Mouse (Mus musculus) right cerebral cortex, postnatal 36 days (tissue): ENCODE measurements around the gene Ccdc146.
"Not testable (repeated sequence)": the region's sequence is repeated elsewhere in the genome, so short reads cannot be mapped to it uniquely, and the experiment has no call there.

ENCODE experiments used
- DNase-seq, 2 experiments: peaks; one replicate each; pipeline ENCODE4 v3.0.0; 2022; ENCODE audit warnings: low spot score in 2 of 2, mixed read lengths in 1 of 2

Gene Ccdc146

DNA sequence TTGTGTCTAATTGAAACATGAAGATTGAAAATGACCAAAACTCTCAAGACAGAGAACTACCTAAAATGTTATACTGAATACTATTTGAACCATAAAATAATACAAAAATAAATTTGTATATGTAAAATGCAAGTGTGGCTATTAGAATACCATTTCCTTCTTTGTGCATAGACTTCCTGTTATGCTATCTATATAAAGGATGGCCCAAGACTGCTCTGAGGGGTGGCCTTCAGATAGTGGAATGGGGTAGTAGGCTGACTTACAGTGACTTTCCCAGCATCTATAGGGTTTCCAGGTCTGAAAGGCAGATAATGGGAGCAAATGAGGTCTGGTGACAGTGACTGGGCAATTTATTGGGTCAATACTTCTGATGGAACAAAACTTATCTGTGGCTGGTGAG is 37.1 kb downstream of the Ccdc146 start:
- no peak for DNase-seq

GRCm38 (mm10) chr5:21386432-21386831 is 38.0 kb downstream of the Ccdc146 start:
- no peak for DNase-seq

GRCm38 (mm10) chr5:21384976-21385375 is 39.5 kb downstream of the Ccdc146 start:
- DNase-seq = no peak

DNA sequence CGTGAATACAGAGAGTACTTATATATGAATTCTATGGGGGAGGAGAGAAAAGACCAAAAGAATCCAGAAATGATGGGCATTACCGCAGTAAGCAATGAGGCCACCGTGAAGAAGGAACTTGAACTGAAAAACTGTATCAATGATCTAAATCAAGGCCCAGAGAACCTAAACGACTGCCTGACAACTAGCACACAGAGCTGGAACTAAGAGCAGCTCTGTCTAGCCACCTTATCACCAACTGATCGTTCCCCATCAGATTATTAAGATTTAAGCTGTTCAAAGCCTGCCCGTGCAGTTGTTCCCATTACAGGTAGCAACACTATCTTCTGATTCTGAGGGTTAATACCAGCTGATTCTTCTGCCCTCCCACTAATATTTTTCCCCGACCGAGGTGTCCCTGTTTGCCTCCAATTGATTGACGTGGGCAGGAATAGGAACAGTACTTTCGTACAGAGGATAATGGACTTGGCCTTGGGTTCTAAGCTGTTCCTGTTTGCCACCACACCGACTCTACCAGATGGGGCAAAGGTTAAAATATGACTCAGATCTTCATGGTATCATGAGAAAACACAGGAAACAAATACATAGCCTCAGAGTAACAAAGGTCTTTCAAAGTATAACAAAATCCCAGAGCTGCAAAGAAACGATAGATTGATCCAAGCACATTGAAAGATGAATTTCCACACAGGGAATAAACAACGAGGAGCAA is 40.1 kb downstream of the Ccdc146 start:
- no peak for DNase-seq

- no peak for DNase-seq
Observed at GRCm38 (mm10) chr5:21383392-21384251, 40.9 kb downstream of the Ccdc146 start.

DNA sequence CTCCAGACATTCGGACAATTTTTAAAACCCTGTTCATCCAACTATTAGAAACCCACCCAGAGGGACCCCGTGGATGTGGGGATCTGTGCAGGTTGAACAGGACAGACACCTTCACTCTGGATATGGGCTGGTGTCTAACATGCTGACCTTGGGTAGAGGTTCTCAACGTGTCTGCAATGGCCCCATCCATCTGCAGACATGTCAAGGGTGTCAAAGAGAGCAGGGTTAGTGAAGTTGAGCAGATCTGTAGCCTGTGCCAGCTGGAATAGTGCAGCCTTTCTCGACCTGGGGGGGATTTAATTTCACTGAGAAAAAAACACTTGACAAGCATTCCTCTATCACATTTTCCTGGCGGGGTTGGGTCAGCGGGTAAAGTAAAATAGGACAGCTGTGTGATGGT is 41.8 kb downstream of the Ccdc146 start:
- no peak for DNase-seq

DNA sequence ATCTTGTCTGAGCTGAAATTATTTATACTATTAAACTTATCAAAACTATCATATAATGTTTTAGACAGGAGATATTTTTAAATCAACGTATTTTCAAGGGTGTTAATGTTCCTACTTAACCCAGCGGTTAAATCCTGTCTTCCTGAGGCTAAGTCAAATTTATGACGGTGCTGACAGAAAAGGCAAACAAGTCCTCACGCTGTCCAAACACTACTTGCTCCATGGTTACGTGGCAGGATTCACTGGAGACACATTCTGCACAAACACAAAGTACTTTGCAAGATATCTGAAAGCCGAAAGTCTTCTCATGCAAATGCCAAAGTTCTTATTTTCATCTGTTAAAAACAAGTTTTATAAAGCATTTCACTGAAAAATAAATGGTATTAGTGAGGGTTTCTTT is 42.5 kb downstream of the Ccdc146 start:
- no peak for DNase-seq

DNA sequence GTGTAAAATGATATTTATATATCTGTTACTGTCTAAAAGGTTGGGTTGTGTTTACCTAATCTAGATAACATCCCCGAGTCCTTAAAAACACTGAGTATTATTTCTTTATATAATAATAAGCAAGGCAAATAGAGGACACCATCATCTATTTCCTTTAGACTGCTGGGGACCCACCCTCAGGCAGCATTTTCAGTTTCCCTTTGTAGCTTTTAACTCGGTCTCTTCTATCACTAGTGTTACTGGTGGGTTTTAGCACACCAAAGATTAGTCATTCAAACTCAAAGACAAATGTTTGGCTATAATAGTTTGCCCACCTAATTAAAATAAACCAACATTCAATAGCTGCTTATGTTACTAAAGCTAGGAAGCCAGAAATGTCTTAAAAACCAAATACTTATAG is 46.1 kb downstream of the Ccdc146 start:
- DNase-seq = no peak

DNA sequence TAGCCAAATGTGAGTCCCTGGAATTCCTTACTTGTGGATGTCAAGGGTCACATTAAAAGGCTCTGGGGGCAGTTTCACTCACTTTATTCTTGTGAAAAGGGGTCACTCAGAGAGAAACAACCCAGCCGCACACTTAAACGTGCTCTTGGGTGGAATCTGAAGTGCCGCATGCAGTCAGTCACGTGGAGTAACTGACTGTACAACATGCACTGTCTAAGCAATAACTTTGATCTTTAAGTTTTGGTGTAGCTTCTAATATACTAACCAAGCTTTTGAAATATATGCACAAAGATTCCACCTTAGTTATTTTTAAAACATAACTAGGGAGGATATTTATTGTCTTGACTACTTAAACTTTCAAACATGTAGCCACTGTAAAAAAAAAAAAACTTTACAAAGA is 47.5 kb downstream of the Ccdc146 start:
- no peak for DNase-seq

- DNase-seq = no peak
Observed at GRCm38 (mm10) chr5:21373180-21373518, 51.3 kb downstream of the Ccdc146 start.

- DNase-seq = peak in 1 of 2 experiments; percentile 4
Observed at GRCm38 (mm10) chr5:21372493-21373179, 51.8 kb downstream of the Ccdc146 start, which contains the start of gene Fgl2. Gene Fgl2, plus strand, starts transcription at chr5:21372642.

DNA sequence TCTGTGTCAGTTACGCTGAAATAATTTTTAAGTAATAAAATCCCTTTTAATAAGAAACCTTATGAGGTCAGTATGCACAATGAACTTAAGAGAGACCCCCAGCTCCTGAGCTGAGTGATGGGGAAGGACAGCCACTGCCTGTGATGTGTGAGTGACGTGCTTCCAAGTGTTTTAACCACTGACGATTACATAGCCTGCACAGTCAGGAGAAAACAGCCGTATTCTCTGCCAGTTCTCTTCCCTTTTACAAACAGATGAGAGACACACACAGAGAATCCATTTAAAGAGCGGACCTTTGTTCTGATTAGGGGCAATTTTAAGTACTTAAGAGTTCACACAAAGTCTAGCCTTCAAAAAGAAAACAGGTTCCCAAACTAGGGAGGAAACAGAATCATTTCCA is 52.6 kb downstream of the Ccdc146 start:
- DNase-seq = no peak

- no peak for DNase-seq
Observed at GRCm38 (mm10) chr5:21370218-21370947, 54.1 kb downstream of the Ccdc146 start.

GRCm38 (mm10) chr5:21367514-21367913 is 57.0 kb downstream of the Ccdc146 start:
- DNase-seq = no peak

DNA sequence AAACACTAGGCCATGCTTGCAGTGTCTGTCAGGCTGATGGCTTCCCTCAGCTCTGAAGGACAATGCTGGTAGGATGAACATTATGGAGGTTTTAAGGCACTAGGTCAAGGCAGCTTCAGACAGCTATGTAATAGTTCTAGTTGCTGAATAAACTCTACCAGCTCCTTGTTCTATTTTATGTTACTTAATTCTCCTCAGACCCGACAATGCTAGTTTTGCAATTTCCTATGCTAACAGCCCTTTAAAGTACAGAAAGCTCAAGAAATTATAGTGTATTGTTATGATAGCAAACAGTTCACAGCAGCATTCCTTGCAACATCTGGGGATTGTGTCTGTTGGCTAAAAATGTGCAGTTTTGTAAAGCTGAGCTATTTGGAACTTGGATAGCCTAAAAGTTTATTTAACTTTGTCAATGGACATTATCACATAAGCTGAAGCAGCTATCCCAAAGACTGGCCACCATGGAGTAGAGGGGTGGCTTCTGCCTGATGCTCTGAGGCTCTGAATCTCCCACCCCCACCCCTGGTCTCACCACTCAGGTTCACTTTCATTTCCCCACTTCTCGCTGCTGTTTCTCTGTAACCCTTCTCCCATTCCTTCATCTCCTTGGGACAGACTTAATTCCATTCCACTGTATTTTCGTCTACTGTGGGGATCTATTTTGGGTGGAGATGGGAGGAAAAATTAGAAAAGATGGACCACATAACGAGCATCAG is 58.0 kb downstream of the Ccdc146 start:
- DNase-seq = no peak

GRCm38 (mm10) chr5:21363343-21363742 is 61.1 kb downstream of the Ccdc146 start:
- no peak for DNase-seq

DNA sequence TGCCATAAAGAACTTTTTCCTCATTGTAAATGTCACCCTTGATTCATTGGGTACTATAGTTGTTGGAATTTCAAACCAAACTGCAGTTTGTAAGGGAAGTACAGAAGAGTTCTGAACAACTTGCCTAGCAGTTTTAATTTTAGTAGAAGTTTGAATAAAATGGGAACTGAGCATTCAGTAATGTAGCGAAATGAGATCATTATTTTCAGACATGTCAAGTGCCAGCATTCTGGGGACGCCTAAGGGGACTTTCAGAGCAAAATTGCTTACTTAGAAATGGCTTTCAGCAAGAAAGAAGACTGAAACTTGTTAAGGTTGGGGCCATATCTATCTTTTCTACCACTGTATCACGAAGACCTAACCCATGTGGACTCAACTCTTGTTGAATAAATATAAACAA is 65.8 kb downstream of the Ccdc146 start:
- no peak for DNase-seq

DNA sequence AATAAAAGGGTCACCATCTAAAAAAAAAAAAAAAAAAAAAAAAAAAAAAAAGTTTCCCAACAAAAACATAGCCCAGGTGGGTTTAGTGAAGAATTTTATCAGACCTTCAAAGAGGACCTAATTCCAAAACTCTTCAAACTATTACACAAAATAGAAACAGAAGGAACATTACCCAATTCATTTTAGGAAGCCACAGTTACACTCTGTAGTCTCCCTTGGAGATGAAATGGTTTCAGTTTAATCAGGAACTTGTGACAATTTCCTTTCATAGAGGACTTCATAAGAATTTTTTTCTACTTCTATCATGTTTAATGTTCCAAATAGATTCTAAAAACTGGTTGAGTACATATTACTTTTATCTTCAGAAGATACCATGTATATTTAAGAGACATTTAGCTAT is 72.8 kb downstream of the Ccdc146 start:
- DNase-seq = no peak

DNA sequence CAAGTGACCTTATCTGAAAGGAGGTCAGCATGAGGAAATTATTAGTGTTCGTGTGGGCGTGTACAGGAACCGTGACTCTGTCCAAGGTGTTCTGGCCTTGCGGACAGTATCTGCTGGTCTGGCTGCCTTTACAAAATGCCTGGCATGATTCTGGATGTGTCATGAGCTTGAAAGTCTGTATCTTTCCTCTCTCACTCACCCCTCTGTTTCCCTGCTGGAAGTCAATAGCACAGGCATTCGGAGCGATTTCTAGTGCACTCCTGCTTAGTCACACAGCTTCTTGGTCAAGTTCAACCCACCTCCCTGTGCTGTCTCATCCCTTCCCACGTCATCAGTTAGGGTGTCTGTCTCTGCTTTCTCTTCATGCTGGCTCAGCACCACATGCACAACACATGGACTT is 76.1 kb downstream of the Ccdc146 start:
- DNase-seq = no peak

DNA sequence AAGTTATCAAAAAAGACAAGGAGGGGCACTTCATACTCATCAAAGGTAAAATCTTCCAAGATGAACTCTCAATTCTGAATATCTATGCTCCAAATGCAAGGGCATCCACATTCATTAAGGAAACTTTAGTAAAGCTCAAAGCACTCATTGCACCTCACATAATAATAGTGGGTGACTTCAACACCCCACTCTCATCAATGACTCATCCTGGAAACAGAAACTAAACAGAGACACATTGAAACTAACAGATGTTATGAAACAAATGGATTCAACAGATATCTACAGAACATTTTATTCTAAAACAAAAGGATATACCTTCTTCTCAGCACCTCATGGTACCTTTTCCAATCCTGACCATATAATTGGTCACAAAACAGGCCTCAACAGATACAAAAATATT is 82.2 kb downstream of the Ccdc146 start:
- DNase-seq = not testable (repeated sequence)

DNA sequence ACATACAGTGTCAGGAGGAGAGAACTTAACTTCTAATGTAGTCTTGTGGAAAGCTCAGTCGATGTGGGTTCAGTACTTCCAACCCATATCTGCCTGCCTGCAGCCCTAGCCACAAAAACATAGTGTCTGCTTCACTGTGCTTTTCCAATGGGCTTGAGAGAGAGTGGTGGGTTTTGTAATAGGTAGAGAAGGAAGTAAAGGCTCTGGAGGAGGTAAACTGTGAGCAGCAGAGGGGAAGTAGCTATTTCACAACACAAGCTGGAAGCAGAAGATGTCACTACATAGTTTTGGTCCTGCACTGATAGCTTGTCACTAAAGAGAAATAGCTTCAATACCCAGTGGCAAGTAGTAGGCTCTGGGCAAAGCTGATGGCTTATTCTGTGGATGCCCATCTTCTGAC is 92.4 kb downstream of the Ccdc146 start:
- no peak for DNase-seq
